Mouse (Mus musculus) liver, adult 2 months (tissue): Measurements from ENCODE around the gene Zswim5. TPM values are rescaled to one million over a fixed set of nuclear protein-coding genes. Genes with fewer than 3 reads are reported as not detected.

ENCODE experiments used
- DNase-seq: peaks from one replicate; pipeline ENCODE4 v3.0.0-alpha.2; 2011; ENCODE audit warnings: low read depth, low spot score; ENCODE audit errors: extremely low read depth
- H3K27ac ChIP-seq: fragments of 200-500 bp; replicated peaks from 2 replicates; pipeline ENCODE4 v1.5.1; 2012; ENCODE audit warnings: low read depth, mild to moderate bottlenecking, control low read depth, inconsistent platforms, low read length; ENCODE audit not compliant: insufficient read depth
- H3K27me3 ChIP-seq: fragments of 200-500 bp; 2 replicates; pipeline ENCODE4 v1.6.1; 2012; ENCODE audit warnings: mild to moderate bottlenecking, moderate library complexity, low read length, inconsistent platforms; ENCODE audit not compliant: control insufficient read depth, insufficient read depth
- H3K36me3 ChIP-seq: fragments of 200-500 bp; 2 replicates; pipeline ENCODE4 v1.6.1; 2012; ENCODE audit warnings: low read length, inconsistent platforms; ENCODE audit not compliant: control insufficient read depth, insufficient read depth
- H3K4me1 ChIP-seq: fragments of 200-500 bp; 2 replicates; pipeline ENCODE4 v1.6.1; 2011; ENCODE audit warnings: low read length; ENCODE audit not compliant: control insufficient read depth, insufficient read depth
- H3K4me3 ChIP-seq: fragments of 200-500 bp; 2 replicates; pipeline ENCODE4 v1.5.1; 2011; ENCODE audit warnings: low read depth, mild to moderate bottlenecking, control low read depth, low read length, moderate library complexity; ENCODE audit not compliant: insufficient read depth
- H3K79me2 ChIP-seq: fragments of 200-500 bp; 2 replicates; pipeline ENCODE4 v1.6.1; 2012; ENCODE audit warnings: inconsistent platforms, mild to moderate bottlenecking, low read length, moderate library complexity; ENCODE audit not compliant: control insufficient read depth, insufficient read depth
- H3K9ac ChIP-seq: fragments of 200-500 bp; 2 replicates; pipeline ENCODE4 v1.6.1; 2012; ENCODE audit warnings: low read depth, mild to moderate bottlenecking, control low read depth, inconsistent platforms, low read length
- CTCF ChIP-seq: fragments of 200-500 bp; IDR thresholded peaks from 2 replicates; pipeline ENCODE4 v1.5.1; 2011; ENCODE audit warnings: low read depth, low read length, control low read depth
- POLR2A ChIP-seq: fragments of 200-500 bp; IDR thresholded peaks from 2 replicates; pipeline ENCODE4 v1.6.1; 2011; ENCODE audit warnings: low read length, control low read depth; ENCODE audit not compliant: insufficient read depth; ENCODE audit errors: extremely low read depth
- WGBS: fragments of 180-500 bp; shearing (Covaris S2); methylation state at CpG from one replicate; pipeline ENCODE4 v1.1.7; 2018; 5-methylcytosine and 5-hydroxymethylcytosine counted together
- polyA plus RNA-seq: library from polyadenylated mRNA; depleted of rRNA; stranded (reverse); fragments of >200 nt; gene quantifications from 2 replicates; pipeline ENCODE4 v1.2.3, GENCODE M21; 2012
- total RNA-seq: library from RNA; depleted of rRNA; stranded (reverse); fragments of >200 nt; gene quantifications from 2 replicates; pipeline ENCODE4 v1.2.3, GENCODE M21; 2014

The Zswim5 gene
- total and polyA plus RNA-seq, 2 experiments = 0.65 to 1.1 TPM

DNA sequence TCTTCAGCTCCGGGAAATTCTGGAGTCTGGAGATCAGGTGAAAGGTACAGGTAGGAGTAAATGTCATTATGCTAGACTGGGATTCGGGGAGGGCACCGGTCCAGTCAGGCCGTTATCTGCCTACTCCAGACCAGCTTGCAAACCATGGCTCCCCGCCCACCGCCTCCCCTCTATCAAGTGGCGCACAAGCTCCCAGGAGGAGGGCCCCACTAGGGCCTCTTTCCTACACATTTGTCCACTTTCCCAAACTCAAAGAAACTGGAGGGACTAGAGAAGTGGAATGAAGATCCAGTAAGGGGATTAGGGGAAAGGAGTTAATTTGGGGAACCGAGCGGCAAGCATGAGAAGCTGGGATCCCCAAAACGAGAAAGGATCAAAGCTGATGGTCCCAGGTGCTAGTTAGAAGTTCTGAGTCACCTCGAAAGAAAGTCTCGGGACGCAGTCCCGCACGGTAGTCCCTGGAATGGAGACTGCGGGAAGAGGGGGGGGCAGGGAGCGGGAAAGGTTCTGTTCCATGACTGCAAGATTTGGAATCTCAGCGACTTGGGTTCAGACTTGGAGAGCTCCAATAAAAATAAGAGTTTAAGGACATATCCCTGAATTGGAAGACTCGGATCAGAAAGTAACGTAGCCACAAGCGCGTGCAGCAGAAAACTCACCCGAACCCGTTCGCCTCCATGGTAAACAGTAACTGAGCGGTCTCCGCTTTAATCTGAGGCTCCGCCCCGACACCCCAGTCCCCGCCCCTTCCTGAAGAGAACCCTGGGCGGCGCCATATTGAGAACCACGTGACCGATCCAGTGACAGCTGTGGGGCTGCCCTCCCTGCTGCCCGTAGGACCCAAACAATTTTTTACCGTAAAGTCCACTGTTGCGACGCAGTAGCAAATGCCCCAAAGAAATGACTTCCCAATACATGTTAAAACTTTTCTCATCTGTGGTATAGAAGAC is 116.8 kb downstream of the Zswim5 start, which contains the start of gene Urod:
Gene Urod (minus strand): TSS at position 742 of the 950 bp plus-strand sequence.
- peak; percentile 87 for DNase-seq
- Histone ChIP-seq H3K4me1 (peaks cover 15% of the 10 kb centered on the region), H3K36me3 (peaks cover 13% of the 10 kb centered on the region; the same call in 1 of the 2 replicates), H3K27ac (peak within 1 kb of the TSS; percentile 96), H3K79me2 (0 out of 2 replicates have a peak, but pooled peaks cover 4% of the 10 kb centered on the region), H3K27me3 (no peaks in the 10 kb centered on the region), H3K9ac (peak within 1 kb of the TSS; percentile 98), H3K4me3 (peak within 1 kb of the TSS; percentile 95)
- WGBS = under 1% methylated on average over 38 of the region's 38 CpGs
- no peak for TF ChIP-seq POLR2A
- no peak for TF ChIP-seq CTCF

DNA sequence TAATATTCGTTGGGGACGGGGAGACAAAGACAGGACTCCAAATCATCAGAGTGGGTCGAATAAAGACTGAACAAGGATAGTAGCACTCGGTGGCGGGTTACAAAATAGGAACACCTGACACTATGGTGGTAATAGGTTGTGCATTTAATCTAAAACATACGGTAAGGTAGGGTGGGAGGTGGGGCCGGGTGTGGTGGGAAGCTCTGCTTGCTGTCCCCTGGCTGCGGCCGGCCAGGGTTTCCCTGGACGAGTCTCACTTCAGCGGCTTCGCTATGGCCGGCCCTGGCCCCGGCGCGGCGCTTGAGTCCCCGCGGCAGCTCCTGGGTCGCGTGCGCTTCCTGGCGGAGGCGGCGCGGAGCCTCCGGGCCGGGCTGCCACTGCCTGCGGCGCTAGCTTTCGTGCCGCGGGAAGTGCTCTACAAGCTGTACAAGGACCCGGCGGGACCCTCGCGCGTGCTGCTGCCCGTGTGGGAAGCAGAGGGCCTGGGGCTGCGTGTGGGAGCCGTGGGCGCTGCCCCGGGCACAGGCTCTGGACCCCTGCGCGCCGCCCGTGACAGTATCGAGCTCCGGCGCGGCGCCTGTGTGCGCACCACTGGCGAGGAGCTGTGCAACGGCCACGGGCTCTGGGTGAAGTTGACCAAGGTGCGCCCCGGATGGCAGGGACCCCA is 118.1 kb downstream of the Zswim5 start, which contains the start of gene Hectd3:
Gene Hectd3 (plus strand): TSS at position 187 of the 667 bp plus-strand sequence.
- H3K27ac ChIP-seq = peak within 1 kb of the TSS; percentile 96
- peaks cover 23% of the 10 kb centered on the region; the same call in 1 of the 2 replicates for H3K36me3 ChIP-seq
- peaks cover 15% of the 10 kb centered on the region for H3K4me1 ChIP-seq

DNA sequence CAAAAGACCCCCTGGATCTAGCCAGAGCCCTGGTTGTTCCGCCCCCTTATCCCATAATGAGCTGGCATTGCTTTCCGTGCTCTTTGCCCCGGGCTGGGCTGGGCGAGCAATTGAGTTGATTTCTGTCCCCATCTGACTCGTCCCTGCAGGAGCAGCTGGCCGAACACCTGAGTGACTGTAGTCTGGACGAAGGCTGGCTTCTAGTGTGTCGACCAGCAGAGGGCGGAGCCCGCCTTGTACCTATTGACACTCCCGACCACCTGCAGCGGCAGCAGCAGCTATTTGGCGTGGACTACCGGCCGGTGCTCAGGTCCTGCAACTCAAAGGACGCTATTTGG is 118.6 kb downstream of the Zswim5 start:
- H3K27me3 ChIP-seq = no peaks in the 10 kb centered on the region
- DNase-seq = peak; percentile 84
- 0 out of 2 replicates have a peak, but pooled peaks cover 4% of the 10 kb centered on the region for H3K79me2 ChIP-seq
- under 1% methylated on average over 16 of the region's 16 CpGs for WGBS
- peaks cover 15% of the 10 kb centered on the region for H3K4me1 ChIP-seq
- TF ChIP-seq CTCF = peak; percentile 80
- no peak for TF ChIP-seq POLR2A
- peak overlapping the region; percentile 98 for H3K9ac ChIP-seq
- H3K27ac ChIP-seq = peak overlapping the region; percentile 96
- peaks cover 23% of the 10 kb centered on the region for H3K36me3 ChIP-seq
- peak overlapping the region; percentile 95 for H3K4me3 ChIP-seq

More for the DNA sequence above, 118.1 kb downstream of the Zswim5 start, which contains the start of gene Hectd3:
- Histone ChIP-seq H3K79me2 (0 out of 2 replicates have a peak, but pooled peaks cover 4% of the 10 kb centered on the region), H3K9ac (peak within 1 kb of the TSS; percentile 98), H3K4me3 (peak within 1 kb of the TSS; percentile 95), H3K27me3 (no peaks in the 10 kb centered on the region)
- TF ChIP-seq POLR2A (peak; percentile 74), CTCF (no peak)
- under 1% methylated on average over 58 of the region's 58 CpGs for WGBS
- DNase-seq = peak; percentile 78

DNA sequence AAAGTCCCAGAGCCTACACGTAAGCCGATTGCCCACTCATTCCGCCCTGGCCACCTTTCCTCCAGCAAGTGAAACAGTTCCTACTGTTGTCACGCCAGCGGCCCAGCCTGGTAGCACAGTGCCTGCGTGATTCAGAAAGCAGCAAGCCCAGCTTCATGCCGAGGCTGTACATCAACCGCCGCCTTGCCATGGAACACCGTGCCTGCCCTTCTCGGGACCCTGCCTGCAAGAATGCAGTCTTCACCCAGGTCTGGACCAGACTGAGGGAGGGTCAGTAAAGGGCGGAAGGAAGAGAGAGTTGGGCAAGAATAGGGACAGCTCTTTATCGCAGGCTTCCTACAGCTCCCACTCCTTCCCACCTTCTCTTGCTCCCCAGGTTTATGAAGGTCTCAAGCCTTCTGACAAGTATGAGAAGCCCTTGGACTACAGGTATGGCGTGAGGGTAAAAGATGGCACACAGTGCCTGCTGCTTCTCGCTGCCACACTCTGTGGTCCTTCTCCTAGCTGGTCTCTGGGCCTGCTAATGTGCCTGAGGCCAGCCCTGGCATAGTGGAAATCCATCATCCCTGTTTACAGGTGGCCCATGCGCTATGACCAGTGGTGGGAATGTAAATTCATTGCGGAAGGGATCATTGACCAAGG is 122.5 kb downstream of the Zswim5 start:
- H3K79me2 ChIP-seq = no peaks in the 10 kb centered on the region
- no peak for DNase-seq
- H3K27me3 ChIP-seq = no peaks in the 10 kb centered on the region
- TF ChIP-seq CTCF (no peak), POLR2A (no peak)
- no peak overlapping the region for H3K27ac ChIP-seq
- 97% methylated on average over 17 of the region's 17 CpGs for WGBS
- H3K9ac ChIP-seq = no peak overlapping the region
- peaks cover 7% of the 10 kb centered on the region for H3K4me1 ChIP-seq
- H3K36me3 ChIP-seq = peaks cover 31% of the 10 kb centered on the region
- no peak overlapping the region for H3K4me3 ChIP-seq

DNA sequence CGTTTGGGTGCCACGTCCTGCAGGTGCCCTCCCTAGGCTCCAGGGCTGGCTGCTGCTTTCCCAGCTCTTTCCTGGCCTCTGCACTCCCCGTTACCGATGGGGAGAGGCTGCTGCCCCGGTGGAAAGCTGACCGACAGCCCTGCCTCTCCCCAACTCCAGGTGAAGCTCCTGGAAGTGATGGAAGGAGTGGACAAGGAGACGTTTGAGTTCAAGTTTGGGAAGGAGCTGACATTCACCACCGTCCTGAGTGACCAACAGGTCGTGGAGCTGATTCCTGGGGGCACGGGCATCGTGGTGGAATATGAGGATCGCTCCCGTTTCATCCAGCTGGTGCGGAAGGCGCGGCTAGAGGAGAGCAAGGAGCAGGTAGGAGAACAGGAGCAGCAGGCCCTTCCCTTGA is 124.8 kb downstream of the Zswim5 start:
- no peak overlapping the region for H3K27ac ChIP-seq
- H3K4me1 ChIP-seq = no peaks in the 10 kb centered on the region
- WGBS = 94% methylated on average over 16 of the region's 16 CpGs
- H3K36me3 ChIP-seq = peaks cover 32% of the 10 kb centered on the region
- H3K27me3 ChIP-seq = no peaks in the 10 kb centered on the region
- H3K79me2 ChIP-seq = no peaks in the 10 kb centered on the region
- no peak overlapping the region for H3K9ac ChIP-seq
- no peak for DNase-seq
- H3K4me3 ChIP-seq = no peak overlapping the region
- TF ChIP-seq CTCF = no peak
- TF ChIP-seq POLR2A = no peak
